Mouse (Mus musculus) adrenal gland, postnatal 36 days (tissue): ENCODE measurements at regions not wholly inside any gene's neighbourhood (a gene's known extent, or its start where the extent isn't known, plus 50 kb on each side); places are given as distances from the start of the nearest gene placed in this dataset.
A peak's percentile ranks its signal among the peaks of the same experiment; 100 is the strongest.

Experiments
- DNase-seq, 2 experiments: peaks; one replicate each; pipeline ENCODE4 v3.0.0; 2021; ENCODE audit warnings: mixed read lengths in 1 of 2

DNA sequence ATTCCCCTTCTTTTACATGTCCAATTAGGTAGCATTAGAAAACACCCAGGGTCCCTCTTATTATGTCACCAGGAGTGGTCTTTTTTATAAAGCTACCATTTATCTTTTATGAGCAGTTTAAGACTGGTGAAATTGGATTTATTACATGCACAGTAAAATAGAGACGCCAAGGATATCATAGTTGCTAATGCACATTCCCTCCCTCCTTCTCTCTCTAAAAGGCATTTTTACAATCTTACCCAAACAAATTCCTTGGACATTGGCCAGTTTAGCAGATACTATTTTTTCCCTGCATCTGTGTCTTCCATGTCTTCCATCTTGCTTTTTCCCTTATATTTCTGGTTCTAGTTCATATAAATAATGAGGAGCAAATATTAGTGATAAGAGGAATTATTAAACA lies 186.7 kb upstream of the Robo2 start:
- no peak for DNase-seq

DNA sequence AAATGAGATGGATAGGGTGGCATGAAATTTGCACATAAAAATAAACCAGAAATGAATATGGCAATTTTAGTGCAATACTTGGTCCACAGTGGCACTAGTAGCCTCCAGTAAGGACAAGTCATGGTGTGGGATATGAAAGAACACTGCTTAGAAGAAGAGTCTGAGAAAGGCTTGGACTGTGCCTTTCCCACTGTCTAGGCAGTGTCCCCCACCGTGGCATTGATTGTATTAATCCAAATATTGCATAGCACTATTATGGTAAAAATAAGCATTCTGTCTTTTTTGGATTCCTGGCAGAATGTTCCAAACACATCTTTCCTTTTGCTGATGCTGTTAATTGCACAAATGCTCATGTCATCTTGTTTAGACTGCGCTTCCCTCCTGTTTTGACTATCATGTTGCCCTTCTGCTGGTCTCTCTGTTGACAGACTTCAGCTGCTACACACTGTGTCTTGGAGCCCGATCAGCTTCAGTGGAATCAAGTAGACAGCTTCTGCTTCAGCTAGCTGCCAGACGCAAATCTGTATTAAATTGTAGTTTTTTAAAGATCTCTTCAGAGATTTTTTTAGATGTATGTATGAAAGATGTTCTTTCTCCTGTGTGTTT lies 186.2 kb upstream of the Robo2 start:
- DNase-seq, result no peak

DNA sequence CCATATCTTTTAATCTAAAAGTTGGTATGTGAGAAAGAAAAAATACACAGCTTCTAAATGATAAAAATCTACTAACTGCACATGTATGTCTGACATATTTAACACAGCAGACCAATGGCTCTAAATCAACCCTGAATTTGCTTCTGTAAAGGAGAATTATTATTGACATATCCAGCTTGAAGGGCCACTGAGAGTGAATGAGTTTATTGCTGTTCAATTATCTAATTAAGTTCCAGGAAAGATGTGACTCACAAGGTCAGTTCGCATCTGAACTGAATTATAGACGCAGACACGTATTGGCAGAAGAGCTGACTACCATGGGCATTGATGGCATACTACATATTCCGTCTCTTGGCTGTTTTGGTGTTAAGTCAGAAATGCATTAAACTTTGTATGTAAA lies 180.3 kb upstream of the Robo2 start:
- no peak for DNase-seq

DNA sequence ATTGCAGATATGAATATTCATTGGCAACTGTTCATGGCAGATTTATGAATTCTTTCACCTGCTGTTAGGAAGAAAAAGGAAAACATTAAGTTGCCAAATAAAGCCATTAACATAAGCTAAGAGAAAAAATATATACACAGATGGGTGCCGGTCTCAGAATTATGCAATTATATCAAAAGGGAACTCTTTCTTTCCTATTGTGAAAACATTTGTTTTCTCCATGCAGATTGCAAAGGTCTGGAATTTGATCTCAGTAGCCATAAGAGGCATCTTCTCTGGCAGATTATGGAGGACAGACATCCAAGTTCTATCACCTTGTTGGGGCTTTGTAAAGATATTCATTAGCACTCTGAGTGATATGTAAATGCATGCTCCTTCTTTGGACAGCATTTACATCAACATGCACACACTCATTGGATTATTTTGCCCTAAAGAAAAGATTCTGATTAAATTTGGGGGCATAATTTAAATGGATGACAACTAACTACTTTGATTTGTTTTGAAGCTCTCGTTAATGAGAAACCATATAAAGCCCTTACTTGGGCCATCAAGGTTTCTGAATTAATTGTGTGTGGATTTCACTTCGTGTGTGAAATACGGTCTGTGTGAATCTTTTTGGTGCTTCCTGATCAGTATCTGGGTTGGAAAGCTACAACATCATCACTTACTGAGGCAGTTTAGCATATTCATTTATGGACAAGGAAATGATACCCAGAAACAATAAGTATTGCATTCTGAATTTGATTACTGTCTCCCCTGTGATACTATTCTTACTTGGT lies 171.2 kb upstream of the Robo2 start:
- no peak for DNase-seq

DNA sequence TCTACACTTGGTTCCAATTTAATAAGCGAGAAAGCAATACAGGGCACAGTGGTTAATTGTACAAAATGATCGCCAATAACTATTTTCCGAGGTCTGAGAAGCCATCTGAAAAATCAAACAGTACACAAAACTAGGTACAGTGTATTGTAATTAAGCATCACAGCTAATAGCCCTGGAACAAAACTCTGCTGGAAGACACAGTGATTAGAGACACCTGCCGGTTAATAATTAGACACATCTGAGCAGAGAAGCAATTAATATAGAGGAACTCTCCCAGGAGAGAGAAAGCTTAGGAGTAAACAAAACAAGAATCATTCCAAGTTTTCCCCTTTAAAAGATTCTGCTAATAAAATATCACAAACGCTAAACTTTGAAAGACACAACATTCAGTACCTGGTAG lies 136.7 kb upstream of the Robo2 start:
- DNase-seq, result no peak

DNA sequence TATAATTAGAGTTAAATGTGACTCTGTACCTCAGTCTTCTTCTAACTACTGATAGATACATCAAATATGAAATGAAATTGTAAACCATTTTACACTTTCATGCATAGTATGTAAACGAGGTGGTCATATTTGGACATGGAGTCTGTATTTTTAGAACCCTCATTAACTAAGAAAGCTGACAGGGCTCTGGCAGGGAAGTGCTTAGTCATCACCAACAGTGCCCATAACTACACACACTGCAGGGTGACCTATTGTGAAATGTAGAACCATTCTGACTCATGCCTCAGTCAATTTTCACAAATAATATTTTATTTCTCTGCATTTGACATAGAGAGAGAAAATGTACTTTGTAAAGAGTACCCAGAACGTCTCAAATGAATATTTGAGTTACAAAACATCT lies 118.9 kb upstream of the Robo2 start:
- DNase-seq, result peak in 1 of 2 experiments; percentile 7

DNA sequence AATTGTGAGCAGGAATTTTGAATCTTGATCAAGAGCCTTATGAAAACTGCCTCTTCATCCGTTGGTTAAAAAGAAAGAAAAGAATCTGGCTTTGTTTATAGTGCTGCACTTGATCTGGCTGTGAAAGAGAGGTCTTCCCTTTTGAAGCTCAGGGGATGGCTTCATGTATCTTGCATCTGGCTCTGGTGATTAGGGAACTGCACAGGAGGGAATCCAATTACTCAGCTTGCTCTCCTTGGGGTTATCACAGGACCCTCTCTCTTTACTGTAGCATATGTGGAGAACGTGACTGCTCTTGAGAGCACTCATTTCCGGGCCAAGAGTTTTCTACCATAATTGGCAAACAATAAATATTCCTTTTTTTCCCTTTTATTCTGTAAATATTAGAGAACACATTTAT lies 116.6 kb upstream of the Robo2 start:
- no peak for DNase-seq

DNA sequence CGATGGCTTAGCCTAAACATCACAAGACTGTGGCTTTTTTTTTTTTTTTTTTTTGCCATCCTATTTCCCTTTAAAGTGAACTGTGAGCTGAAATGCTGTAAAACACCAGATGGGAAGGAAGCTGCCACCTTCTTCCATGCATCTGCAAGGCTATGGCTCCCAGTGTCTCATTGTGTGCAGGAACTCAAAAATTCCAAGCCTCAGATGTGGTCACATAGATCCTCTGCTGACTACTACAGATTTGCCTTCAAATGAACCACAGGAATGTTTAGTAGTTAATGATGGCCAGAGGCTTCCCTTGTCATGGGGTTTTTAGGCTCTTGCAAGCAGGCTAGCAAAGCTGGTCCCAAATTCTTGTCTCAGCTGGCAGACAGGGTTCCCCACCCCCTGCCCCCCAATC lies 114.9 kb upstream of the Robo2 start:
- DNase-seq, result no peak

DNA sequence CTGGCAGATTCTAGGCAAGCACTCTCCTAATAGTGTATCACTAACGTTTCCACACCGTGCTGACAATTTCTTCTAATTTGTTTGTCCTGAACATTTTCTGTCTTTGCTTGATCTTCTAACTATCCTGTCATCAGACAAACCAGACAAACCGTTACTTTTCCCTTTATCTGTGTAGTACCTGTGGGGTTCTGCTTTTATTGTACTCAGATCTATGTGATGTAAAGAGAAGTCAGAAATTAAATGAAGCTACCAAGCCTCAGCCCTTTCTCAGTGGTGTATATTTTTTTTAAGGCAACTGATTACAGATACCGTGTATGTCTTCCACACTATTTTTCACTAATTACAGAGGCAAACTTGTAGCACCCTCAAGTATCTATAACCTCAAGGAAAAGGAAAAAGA lies 108.9 kb upstream of the Robo2 start:
- no peak for DNase-seq

DNA sequence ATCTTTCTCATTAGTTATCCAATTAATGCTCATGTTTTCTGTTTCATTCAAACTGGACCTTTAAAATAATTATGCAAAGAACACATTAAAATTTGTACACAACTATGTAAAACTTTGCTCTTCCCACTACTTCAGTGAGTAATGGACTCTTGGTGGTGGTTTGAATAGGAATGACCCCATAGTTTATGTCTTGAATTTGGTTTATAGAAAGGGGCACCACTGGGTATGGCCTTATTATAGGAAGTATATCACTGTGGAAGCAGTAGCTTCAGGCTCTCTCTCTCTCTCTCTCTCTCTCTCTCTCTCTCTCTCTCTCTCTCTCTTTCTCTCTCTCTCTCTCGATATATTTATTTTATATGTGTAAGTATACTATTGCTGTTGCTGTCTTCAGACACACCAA lies 106.3 kb upstream of the Robo2 start:
- no peak for DNase-seq

DNA sequence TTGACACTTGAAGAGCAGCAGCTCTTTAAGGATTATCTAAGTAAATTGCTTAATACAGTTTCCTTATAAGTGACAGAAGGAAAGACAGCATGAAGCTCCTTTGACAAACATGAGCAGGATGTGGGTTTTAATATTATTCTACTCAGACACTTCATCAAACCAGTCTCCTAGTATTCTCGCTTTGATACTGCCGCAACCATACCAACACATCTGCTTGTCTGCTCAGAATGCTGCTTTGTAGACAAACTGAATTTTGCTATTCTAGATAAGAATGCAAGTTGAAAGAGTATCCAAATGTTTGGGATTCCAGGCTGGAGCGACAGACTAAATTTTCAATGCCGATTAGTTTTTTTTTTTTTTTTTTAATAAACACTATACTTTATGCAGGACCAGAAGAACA lies 105.7 kb upstream of the Robo2 start:
- DNase-seq, result no peak

DNA sequence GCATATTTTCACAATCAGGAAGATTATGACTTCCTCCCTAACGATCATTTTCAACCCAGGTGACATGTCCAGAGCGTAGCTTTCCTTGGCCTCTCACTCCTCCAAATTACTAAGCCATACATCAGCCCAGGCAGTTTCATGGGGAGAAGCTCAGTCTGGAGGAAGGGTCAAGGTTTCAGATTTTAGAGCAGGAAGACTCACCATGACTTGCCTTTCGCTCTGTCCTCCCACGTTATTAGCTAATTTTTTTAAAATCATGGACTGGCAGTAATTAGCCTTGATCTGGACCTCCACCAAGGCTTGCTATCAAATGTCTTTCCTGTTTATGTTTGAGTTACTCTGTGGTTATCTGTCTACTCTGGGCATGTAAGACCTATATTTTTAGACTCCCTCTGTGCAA lies 102.9 kb upstream of the Robo2 start:
- DNase-seq, result no peak

DNA sequence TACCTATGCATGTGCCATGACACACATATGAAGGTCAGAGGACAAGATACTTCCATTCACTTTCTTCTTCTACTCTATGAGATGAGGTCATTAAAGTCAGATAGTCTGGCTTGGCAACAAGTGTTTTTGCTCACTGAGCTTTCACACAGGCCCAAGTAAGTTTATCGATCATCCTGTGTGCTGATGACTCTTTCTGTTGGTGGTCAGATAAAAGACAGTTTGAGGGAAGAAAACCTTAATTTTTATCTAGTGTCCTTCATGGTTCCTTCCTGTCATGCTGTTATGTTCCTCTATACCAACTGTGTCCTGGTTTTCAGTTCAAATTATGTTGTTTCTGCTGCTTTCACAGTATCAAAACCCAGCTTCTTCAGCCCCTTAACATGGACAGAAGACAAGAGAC lies 98.8 kb upstream of the Robo2 start:
- DNase-seq, result no peak

DNA sequence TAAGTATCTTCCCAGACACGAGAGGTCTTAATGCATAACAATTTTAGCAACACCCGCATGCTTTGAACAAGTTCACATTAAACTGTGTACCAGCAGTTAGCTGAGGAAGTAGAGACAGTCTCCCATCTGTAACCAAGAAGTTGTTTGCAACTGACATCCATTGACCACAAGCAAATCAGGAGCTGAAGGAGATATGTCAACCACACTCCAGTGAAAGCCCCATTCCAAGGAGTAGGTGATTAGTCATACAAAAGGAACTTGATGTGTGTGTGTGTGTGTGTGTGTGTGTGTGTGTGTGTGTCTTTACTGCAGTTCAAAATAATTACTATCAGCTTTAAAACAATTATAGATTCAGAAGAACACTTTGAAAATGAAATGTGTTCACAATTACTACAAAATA lies 97.9 kb upstream of the Robo2 start:
- no peak for DNase-seq

DNA sequence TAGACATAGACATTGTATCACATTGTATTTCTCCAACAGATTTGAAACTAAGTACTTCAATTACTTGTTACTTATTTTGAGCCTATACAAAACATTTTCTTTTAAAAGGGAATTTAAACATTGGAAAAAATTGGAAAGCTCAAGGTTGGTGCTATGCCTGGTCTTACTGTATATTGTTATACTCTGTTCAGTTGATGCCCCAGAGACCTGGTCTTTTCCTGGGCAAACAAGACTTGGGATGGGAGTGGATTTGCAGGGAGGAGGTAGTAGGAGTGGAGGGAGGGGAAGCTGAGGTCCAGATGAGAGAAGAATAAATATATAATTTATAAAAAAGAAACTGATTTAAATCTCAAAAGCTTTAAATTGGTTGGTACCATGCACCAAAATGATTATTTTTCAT lies 95.1 kb upstream of the Robo2 start:
- no peak for DNase-seq

DNA sequence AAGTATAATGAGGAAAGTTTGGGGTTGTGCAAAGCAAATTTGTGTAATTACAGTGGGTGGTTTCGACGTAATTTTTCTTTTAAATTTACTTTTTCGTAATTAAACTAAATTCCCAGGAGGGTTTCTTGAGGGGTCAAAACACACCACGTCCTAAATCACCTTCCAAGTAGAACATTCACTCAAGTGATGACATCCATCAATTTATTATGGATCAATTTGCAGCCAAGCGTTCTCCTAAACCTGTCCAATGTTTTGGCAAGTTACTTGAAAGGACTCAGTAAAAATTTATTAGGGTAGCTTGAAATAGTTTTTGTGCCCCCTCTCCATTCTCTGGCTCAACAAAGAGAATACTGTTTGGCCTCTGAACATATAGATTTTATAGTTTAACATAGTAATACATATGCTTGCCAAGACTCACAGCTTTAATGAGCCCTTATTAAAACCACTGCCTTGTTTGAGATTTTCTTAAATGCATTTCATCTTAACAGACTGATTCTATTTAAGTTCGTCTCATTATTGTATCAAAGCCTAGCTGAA lies 94.6 kb upstream of the Robo2 start:
- no peak for DNase-seq

DNA sequence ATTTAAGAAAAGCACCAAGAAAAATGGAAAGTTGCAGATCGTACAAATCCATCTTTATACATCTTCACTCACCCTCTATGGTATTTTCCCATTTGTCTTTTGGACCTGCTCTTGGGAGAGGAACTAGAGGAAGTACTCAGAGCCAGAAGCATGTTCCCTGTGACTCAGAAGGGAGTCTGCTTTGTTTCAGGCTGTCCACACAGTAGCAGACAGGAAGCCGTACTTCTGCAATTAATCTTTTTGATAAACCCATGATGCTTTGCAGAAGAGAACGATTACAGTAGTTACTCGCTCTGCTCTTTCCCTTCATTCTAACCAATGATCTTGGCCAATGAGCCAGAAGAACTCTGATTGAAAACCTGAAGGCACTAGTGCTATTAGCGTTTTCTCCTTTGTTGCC lies 92.8 kb upstream of the Robo2 start:
- DNase-seq, result no peak

DNA sequence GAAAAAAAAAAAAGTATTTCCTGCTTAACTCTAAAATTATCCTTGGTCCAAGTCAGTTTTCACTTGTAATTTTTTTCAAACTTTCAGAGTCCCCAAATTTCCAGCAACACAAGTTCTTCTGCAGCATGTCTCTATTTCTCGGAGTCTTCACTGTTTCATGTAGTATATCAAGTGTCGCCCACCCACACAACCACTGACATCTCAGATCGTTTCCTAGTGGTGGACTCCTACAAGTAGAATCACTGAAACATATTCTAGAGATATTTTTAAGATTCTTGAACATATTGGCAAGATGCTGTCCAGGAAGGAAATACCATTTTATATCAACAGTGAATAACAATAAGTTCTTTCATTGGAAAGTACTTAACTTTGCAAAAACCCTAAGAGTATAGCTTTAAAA lies 89.1 kb upstream of the Robo2 start:
- DNase-seq, result no peak

DNA sequence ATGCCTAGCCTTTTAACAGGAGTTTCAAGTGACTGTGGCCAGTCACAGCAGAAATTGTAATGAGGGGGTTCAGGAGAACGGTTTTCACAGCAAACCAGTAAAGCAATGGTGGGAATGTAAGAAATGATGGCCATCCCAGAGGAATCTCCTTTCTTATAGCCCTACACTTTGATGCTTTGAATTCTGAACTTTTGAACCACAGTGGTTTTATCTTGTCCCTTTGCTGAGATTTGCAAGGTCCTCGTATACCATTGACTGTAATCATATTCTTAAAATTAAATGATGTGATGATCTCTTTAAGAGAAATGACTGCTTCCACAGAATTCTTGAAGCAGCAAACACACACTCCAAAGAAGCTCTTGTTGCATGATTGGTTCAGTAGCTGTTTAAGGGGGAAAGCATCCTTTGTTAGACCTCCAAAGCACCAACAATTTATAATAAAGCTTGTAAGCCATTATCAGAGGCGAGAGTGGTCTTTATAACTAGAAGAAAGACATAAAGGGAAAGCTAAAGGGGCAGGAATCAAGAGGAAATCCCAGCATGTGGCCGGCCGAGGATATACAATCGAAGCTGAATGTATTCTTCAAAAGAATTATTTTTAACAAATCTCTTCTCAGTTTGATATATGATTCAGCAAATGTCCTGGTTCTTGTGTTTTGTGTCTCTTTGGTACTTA lies 56.3 kb upstream of the Robo2 start:
- DNase-seq, result no peak

DNA sequence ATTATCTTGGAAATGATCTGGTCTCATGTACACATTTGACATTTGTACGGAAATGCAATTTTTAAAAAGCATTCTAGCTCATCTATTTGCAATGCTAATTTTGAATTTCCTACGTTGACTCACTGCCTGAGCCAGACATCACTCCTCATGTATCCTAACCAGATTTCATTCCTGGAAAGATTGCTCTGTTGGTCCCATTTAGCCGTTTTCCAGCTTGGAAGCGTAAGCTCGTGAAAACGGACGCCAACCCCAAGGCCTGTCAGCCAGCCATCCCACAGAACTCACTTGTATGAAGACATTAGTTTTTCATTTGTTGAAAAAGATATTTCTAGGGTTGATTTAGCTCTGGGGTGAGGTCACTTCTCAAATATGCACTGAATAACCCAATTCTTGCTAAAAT lies 55.5 kb upstream of the Robo2 start:
- no peak for DNase-seq

DNA sequence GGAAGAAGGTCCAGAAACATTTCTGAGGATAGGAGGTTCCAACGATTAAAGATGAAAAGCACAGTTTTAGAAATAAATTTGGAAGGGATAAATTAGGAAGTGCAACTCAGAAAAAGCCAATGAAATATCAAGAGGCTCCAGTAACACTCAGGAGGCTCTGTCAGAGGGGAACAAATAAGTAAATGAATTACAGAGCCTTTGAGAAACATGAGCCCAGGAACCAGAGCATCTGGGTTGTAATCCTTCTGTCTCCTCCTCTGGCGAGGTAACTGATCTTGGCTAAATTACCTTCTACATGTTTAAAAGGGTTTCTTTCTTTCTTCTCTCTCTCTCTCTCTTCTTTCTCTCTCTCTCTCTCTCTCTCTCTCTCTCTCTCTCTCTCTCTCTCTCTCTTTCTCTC lies 53.2 kb upstream of the Robo2 start:
- DNase-seq, result no peak

DNA sequence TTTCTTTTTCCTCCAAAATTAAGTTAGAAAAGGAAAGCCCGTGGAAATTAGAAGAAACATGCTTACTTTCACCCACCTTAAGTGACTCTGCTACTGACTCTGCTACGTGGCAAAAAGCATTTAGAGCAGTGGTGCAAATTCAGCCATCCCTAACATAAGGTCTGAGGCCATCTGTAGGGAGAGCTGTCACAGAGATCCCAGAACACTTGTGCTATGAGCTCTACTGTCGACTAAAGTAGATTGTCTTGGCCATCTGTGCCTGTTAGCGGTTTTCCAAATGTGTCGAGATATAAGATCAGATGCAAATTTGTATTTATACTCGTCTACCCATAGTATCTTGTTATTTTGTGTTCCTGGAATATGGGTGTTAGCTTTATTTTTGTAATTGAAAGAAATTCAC lies 52.7 kb upstream of the Robo2 start:
- no peak for DNase-seq

DNA sequence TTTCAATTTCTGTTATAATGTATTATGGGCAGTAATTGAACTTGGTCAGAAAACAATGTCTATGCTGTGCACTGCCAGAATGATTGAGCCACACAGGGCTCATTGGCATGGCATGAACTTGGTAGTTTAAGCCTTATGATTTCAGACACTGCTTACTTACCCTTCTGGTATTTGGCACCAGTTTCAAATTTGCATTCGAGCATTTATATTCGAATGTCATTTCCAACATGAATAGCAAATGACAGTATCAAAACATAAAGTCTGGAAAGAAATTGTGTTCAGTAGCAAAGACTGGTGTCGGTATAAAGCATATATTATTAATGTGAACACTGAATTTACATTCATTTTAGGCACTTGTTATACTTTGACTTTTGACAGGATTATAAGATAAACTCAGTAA lies 50.8 kb upstream of the Robo2 start:
- DNase-seq, result no peak
